Mouse (Mus musculus): Measurements from ENCODE around the gene Klrb1f. TPM values are rescaled to one million over a fixed set of nuclear protein-coding genes. Genes with fewer than 3 reads are reported as not detected.

The Klrb1f gene
- 0.06 and 0.21 TPM in 2 replicates for polyA plus RNA-seq (2012; rRNA removed)

GRCm38 (mm10) chr6:129045601-129046000 is at the start of gene Klrb1f:
TSS of gene Klrb1f (plus strand) at chr6:129045901.

DNA sequence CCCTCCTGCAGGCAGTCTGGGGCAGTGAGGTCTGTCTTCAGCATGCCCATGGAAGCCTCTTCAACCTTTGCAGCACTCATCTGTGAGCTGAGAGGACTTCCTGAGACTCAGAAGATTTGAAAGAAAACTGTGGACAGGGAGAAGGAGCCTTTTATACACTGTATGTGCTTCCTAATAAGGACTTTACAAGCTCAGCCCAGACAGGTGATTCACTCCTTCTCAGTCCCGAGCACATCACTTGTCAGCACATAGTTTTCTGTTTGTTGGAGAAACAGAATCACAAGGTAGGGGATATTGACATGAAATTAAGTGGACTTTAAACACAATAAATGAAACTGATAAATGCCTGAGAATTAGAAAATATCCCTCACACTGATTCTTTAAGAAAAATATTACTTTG is 55.1 kb downstream of the Klrb1f start, which contains the start of gene Clec2e:
TSS of gene Clec2e (minus strand) at position 120 of the 400 bp plus-strand sequence.

Other genes with a start within 250 kb of the Klrb1f start
- gene Gm44511, start 219.6 kb upstream of the Klrb1f start, polyA plus RNA-seq (2012; rRNA removed), result not detected in 2 replicates
- gene Klrb1b, start 219.6 kb upstream of the Klrb1f start, polyA plus RNA-seq (2012; rRNA removed), result 0.04 TPM in 1 of 2 replicates, not detected in the other
- 0.09 TPM in 1 of 2 replicates, not detected in the other for gene Clec2i, start 158.3 kb upstream of the Klrb1f start, polyA plus RNA-seq (2012; rRNA removed)
- 1.3 and 1.5 TPM in 2 replicates for gene BC035044, start 154.8 kb upstream of the Klrb1f start, polyA plus RNA-seq (2012; rRNA removed)
- gene Clec2g, start 111.5 kb upstream of the Klrb1f start, polyA plus RNA-seq (2012; rRNA removed), result not detected in 2 replicates
- gene Clec2e, start 55.0 kb downstream of the Klrb1f start, polyA plus RNA-seq (2012; rRNA removed), result not detected in 2 replicates
- 1.2 and 2.3 TPM in 2 replicates for gene Clec2d, start 134.7 kb downstream of the Klrb1f start, polyA plus RNA-seq (2012; rRNA removed)
- gene Cd69, start 229.5 kb downstream of the Klrb1f start, polyA plus RNA-seq (2012; rRNA removed), result 0.07 and 0.29 TPM in 2 replicates

Data from central nervous system, embryonic 11.5 days (tissue).